Mouse (Mus musculus) layer of hippocampus, adult 2 months (tissue): Measurements from ENCODE around the gene Prc1. TPM values are rescaled to one million over a fixed set of nuclear protein-coding genes. Genes with fewer than 3 reads are reported as not detected.
A peak's percentile ranks its signal among the peaks of the same experiment; 100 is the strongest.

ENCODE experiments used
- DNase-seq, 2 experiments: peaks; one replicate each; pipeline ENCODE4 v3.0.0; 2022; ENCODE audit warnings: low spot score in 2 of 2
- H3K27ac ChIP-seq: fragments of 200-600 bp; 2 replicates; pipeline ENCODE4 v1.8.1; 2022
- H3K4me3 ChIP-seq: fragments of 200-600 bp; 2 replicates; pipeline ENCODE4 v1.8.1; 2022; ENCODE audit warnings: mild to moderate bottlenecking
- CTCF ChIP-seq: fragments of 200-600 bp; conservative IDR thresholded peaks from 2 replicates; pipeline ENCODE4 v1.8.1; 2022; ENCODE audit warnings: antibody characterized with exemption, mild to moderate bottlenecking, moderate library complexity
- total RNA-seq, 2 experiments: library from RNA; stranded (reverse); gene quantifications; 2 replicates each; pipeline ENCODE4 v1.2.3; 2021

The Prc1 gene
- total RNA-seq, 2 experiments from 2014 or later, result 1.2 to 2.7 TPM

- Histone ChIP-seq H3K27ac (peak within 1 kb of the TSS; percentile 84), H3K4me3 (peak within 1 kb of the TSS; percentile 66)
- DNase-seq, result peak; percentile 93 to 97
- no peak for TF ChIP-seq CTCF
Measured at GRCm38 (mm10) chr7:80268897-80269750, 25.1 kb upstream of the Prc1 start, which contains the start of gene Vps33b. Vps33b (plus strand) TSS chr7:80269649.

GRCm38 (mm10) chr7:80269751-80270255 is 24.4 kb upstream of the Prc1 start:
- peak overlapping the region; percentile 84 for H3K27ac ChIP-seq
- TF ChIP-seq CTCF, result no peak
- H3K4me3 ChIP-seq, result peak overlapping the region; percentile 66
- DNase-seq, result no peak

GRCm38 (mm10) chr7:80273456-80273855 is 20.8 kb upstream of the Prc1 start:
- H3K27ac ChIP-seq, result no peak overlapping the region
- no peak for TF ChIP-seq CTCF
- DNase-seq, result no peak
- no peak overlapping the region for H3K4me3 ChIP-seq

GRCm38 (mm10) chr7:80276374-80276773 is 17.9 kb upstream of the Prc1 start:
- no peak for TF ChIP-seq CTCF
- no peak for DNase-seq
- H3K27ac ChIP-seq, result no peak overlapping the region
- H3K4me3 ChIP-seq, result no peak overlapping the region

GRCm38 (mm10) chr7:80280032-80280431 is 14.2 kb upstream of the Prc1 start:
- TF ChIP-seq CTCF, result no peak
- no peak for DNase-seq
- Histone ChIP-seq H3K4me3 (no peak overlapping the region), H3K27ac (no peak overlapping the region)

GRCm38 (mm10) chr7:80280998-80281397 is 13.3 kb upstream of the Prc1 start:
- peak; percentile 34 for TF ChIP-seq CTCF
- H3K4me3 ChIP-seq, result no peak overlapping the region
- no peak for DNase-seq
- no peak overlapping the region for H3K27ac ChIP-seq

- TF ChIP-seq CTCF, result no peak
- DNase-seq, result no peak
- Histone ChIP-seq H3K4me3 (no peak overlapping the region), H3K27ac (no peak overlapping the region)
Measured at GRCm38 (mm10) chr7:80281646-80282045, 12.6 kb upstream of the Prc1 start.

GRCm38 (mm10) chr7:80283226-80283918 is 10.9 kb upstream of the Prc1 start:
- H3K27ac ChIP-seq, result no peak overlapping the region
- DNase-seq, result no peak
- no peak overlapping the region for H3K4me3 ChIP-seq
- no peak for TF ChIP-seq CTCF

GRCm38 (mm10) chr7:80284391-80284790 is 9.9 kb upstream of the Prc1 start:
- TF ChIP-seq CTCF, result no peak
- DNase-seq, result no peak

GRCm38 (mm10) chr7:80285725-80286124 is 8.5 kb upstream of the Prc1 start:
- Histone ChIP-seq H3K27ac (no peak overlapping the region), H3K4me3 (no peak overlapping the region)
- DNase-seq, result no peak
- no peak for TF ChIP-seq CTCF

More at GRCm38 (mm10) chr7:80284391-80284790, 9.9 kb upstream of the Prc1 start:
- Histone ChIP-seq H3K4me3 (no peak overlapping the region), H3K27ac (no peak overlapping the region)

- Histone ChIP-seq H3K4me3 (no peak overlapping the region), H3K27ac (no peak overlapping the region)
- no peak for DNase-seq
- TF ChIP-seq CTCF, result no peak
Measured at GRCm38 (mm10) chr7:80287736-80288135, 6.5 kb upstream of the Prc1 start.

GRCm38 (mm10) chr7:80294764-80295648 is 756 bp downstream of the Prc1 start:
- H3K4me3 ChIP-seq, result peak overlapping the region; percentile 60

GRCm38 (mm10) chr7:80296462-80296861 is 2.2 kb downstream of the Prc1 start:
- DNase-seq, result no peak
- no peak for TF ChIP-seq CTCF

More at GRCm38 (mm10) chr7:80294764-80295648, 756 bp downstream of the Prc1 start:
- no peak for TF ChIP-seq CTCF
- no peak overlapping the region for H3K27ac ChIP-seq
- no peak for DNase-seq

More at GRCm38 (mm10) chr7:80296462-80296861, 2.2 kb downstream of the Prc1 start:
- Histone ChIP-seq H3K4me3 (no peak overlapping the region), H3K27ac (no peak overlapping the region)
